In genomic region chr1:132416943-132417290, GRCm38 (mm10) we compare ENCODE assay signal across 8 mouse cellular contexts. TPM values are rescaled to one million over a fixed set of nuclear protein-coding genes. Genes with fewer than 3 reads are reported as not detected.
DNase-seq lines count a peak whose midpoint lies in the region; ATAC-seq and TF ChIP-seq lines count a peak whose summit lies in the region.

No protein-coding gene starts in this region.

- WGBS in heart, embryonic 14.5 days, result 17% methylated on average over 6 of the region's 6 CpGs
- WGBS in forebrain, postnatal 0 days, result 17% methylated on average over 6 of the region's 6 CpGs
- WGBS in liver, postnatal 0 days (ENCODE audit: insufficient replicate concordance), result 5% methylated on average over 6 of the region's 6 CpGs

- no peaks in the 10 kb centered on the region for H3K9me3 ChIP-seq in heart, embryonic 14.5 days (ENCODE audit: control insufficient read depth, low read length)
- H3K9me3 ChIP-seq in ES-E14 (ENCODE audit: control insufficient read depth, insufficient read depth, low read depth, low read length), result no peaks in the 10 kb centered on the region
- no peaks in the 10 kb centered on the region for H3K9me3 ChIP-seq in forebrain, postnatal 0 days (ENCODE audit: low read length)
- H3K9me3 ChIP-seq in liver, postnatal 0 days (ENCODE audit: low read length), result no peaks in the 10 kb centered on the region

- no peak for ATAC-seq in heart, embryonic 14.5 days (ENCODE audit: insufficient number of reproducible peaks, insufficient read depth, low FRiP score, low read depth)
- no peak for ATAC-seq in forebrain, postnatal 0 days
- no peak for ATAC-seq in liver, postnatal 0 days

- H3K4me1 ChIP-seq in heart, embryonic 14.5 days (ENCODE audit: control insufficient read depth in 2 of 2, insufficient read depth in 2 of 2, low read length in 2 of 2), result peaks cover 2 to 15% of the 10 kb centered on the region in 2 experiments
- H3K4me1 ChIP-seq in ES-E14 (ENCODE audit: control insufficient read depth in 2 of 2, insufficient read depth in 2 of 2, low read length in 2 of 2, poor library complexity in 1 of 2), result peaks cover 0 to 7% of the 10 kb centered on the region in 2 experiments; a peak in 2 of 4 replicates
- H3K4me1 ChIP-seq in forebrain, postnatal 0 days (ENCODE audit: insufficient read depth), result peaks cover 18% of the 10 kb centered on the region
- peaks cover 23% of the 10 kb centered on the region for H3K4me1 ChIP-seq in liver, postnatal 0 days (ENCODE audit: insufficient read depth)

- in situ Hi-C loops in ES-E14 (cut with MboI; ENCODE audit: low sequenced_read_pairs in 2 of 2, unreplicated experiment in 2 of 2), result no loop called here

- H3K4me3 ChIP-seq in heart, embryonic 14.5 days (ENCODE audit: control insufficient read depth in 1 of 2, insufficient read depth in 1 of 2, low read depth in 1 of 2, low read length in 2 of 2), result peak overlapping the region; percentile 57 to 90
- H3K4me3 ChIP-seq in ES-E14 (ENCODE audit: insufficient read depth in 1 of 2, low read depth in 1 of 2, low read length in 2 of 2, poor library complexity in 1 of 2, severe bottlenecking in 1 of 2), result peak overlapping the region; percentile 77
- peak overlapping the region; percentile 91 for H3K4me3 ChIP-seq in forebrain, postnatal 0 days (ENCODE audit: low read depth, low read length)
- H3K4me3 ChIP-seq in liver, postnatal 0 days (ENCODE audit: low read depth, low read length), result peak overlapping the region; percentile 86

- peak overlapping the region; percentile 77 for H3K4me2 ChIP-seq in heart, embryonic 14.5 days (ENCODE audit: low read length)
- peak overlapping the region; percentile 68 for H3K4me2 ChIP-seq in forebrain, postnatal 0 days (ENCODE audit: low read depth)
- H3K4me2 ChIP-seq in liver, postnatal 0 days (ENCODE audit: low read depth, low read length), result peak overlapping the region; percentile 76

- no peaks in the 10 kb centered on the region for H3K36me3 ChIP-seq in heart, embryonic 14.5 days (ENCODE audit: control insufficient read depth, insufficient read depth, low read length)
- no peaks in the 10 kb centered on the region for H3K36me3 ChIP-seq in ES-E14 (ENCODE audit: control insufficient read depth, insufficient read depth, low read length, poor library complexity, severe bottlenecking)
- no peaks in the 10 kb centered on the region for H3K36me3 ChIP-seq in forebrain, postnatal 0 days (ENCODE audit: insufficient read depth)
- H3K36me3 ChIP-seq in liver, postnatal 0 days (replicated peaks; ENCODE audit: insufficient read depth, low read length), result no peaks in the 10 kb centered on the region

- H3K27me3 ChIP-seq in heart, embryonic 14.5 days (ENCODE audit: control insufficient read depth, insufficient read depth, low read length), result no peaks in the 10 kb centered on the region
- H3K27me3 ChIP-seq in forebrain, postnatal 0 days (ENCODE audit: insufficient read depth, low read length), result no peaks in the 10 kb centered on the region
- H3K27me3 ChIP-seq in liver, postnatal 0 days (ENCODE audit: insufficient read depth, low read length), result no peaks in the 10 kb centered on the region

- no peak for TF ChIP-seq CTCF in forebrain, postnatal 0 days (IDR thresholded peaks at IDR 0.05; ENCODE audit: low read depth)
- no peak for TF ChIP-seq CTCF in liver, postnatal 0 days (IDR thresholded peaks at IDR 0.05; ENCODE audit: low read depth)

- intact Hi-C loops in left cerebral cortex, postnatal 10 days (cut with DNase I), result no loop called here

- DNase-seq in heart, postnatal 4 days, result no peak
- no peak for DNase-seq in ES-E14 (ENCODE audit: low read depth, low spot score)
- no peak for DNase-seq in forebrain, postnatal 0 days
- DNase-seq in liver, postnatal 0 days, result no peak
- DNase-seq in cerebellum, adult 9-10 months, result no peak
- no peak for DNase-seq in left cerebral cortex, postnatal 10 days (ENCODE audit: extremely low spot score in 1 of 2, low spot score in 2 of 2)
- DNase-seq in testis, postnatal 14 days (ENCODE audit: low spot score), result no peak

- H3K9ac ChIP-seq in heart, embryonic 14.5 days (ENCODE audit: low read length), result peak overlapping the region; percentile 76; the same call in 1 of the 2 replicates
- peak overlapping the region; percentile 77; the same call in 1 of the 2 replicates for H3K9ac ChIP-seq in ES-E14 (ENCODE audit: insufficient read depth, low read depth, low read length, poor library complexity, severe bottlenecking)
- peak overlapping the region; percentile 84 for H3K9ac ChIP-seq in forebrain, postnatal 0 days
- H3K9ac ChIP-seq in liver, postnatal 0 days (replicated peaks), result peak overlapping the region; percentile 94

- TF ChIP-seq EP300 in liver, postnatal 0 days (IDR thresholded peaks at IDR 0.05; ENCODE audit: low read depth), result no peak

- peak overlapping the region; percentile 74 to 86 for H3K27ac ChIP-seq in heart, embryonic 14.5 days (replicated peaks in 1 of 2; ENCODE audit: control insufficient read depth in 1 of 2, insufficient read depth in 1 of 2, low read depth in 2 of 2, low read length in 2 of 2)
- H3K27ac ChIP-seq in ES-E14 (ENCODE audit: insufficient read depth, low read depth, low read length, poor library complexity, severe bottlenecking), result no peak overlapping the region
- H3K27ac ChIP-seq in forebrain, postnatal 0 days (ENCODE audit: low read depth, low read length), result peak overlapping the region; percentile 90
- peak overlapping the region; percentile 94 for H3K27ac ChIP-seq in liver, postnatal 0 days (ENCODE audit: low read depth)

TF ChIP-seq in ES-E14, 5 proteins besides CTCF, POLR2A, EP300 and RAD21:
- no peak for TF ChIP-seq ZC3H11A (IDR thresholded peaks at IDR 0.05; ENCODE audit: borderline replicate concordance, low read depth, low read length)
- TF ChIP-seq ZNF384 (IDR thresholded peaks at IDR 0.05; ENCODE audit: low read depth, low read length), result no peak
- TF ChIP-seq MAFK (IDR thresholded peaks at IDR 0.05; ENCODE audit: insufficient read depth, low read depth, low read length), result no peak
- no peak for TF ChIP-seq CHD2 (IDR thresholded peaks at IDR 0.05; ENCODE audit: low read depth, low read length)
- TF ChIP-seq HCFC1 (IDR thresholded peaks at IDR 0.05; ENCODE audit: borderline replicate concordance, insufficient read depth, low read length), result no peak

RNA-seq across cellular contexts. Expression of gene Dstyk, which starts 0.4 kb away (rescaled TPM):
- polyA plus RNA-seq in heart, embryonic 14.5 days (2014; fragmentation: Nextera tagmentation; extraction: Ambion mirVana), result 11.4 and 12.2 TPM in 2 replicates
- 10 to 100 TPM; 16.9 to 17.3 TPM for total RNA-seq in heart, postnatal 4 days (2021)
- 6.5 and 8.4 TPM in 2 replicates for total RNA-seq in ES-E14 (2012; rRNA removed)
- total RNA-seq in forebrain, postnatal 0 days (2014; rRNA removed), result 18.3 and 18.9 TPM in 2 replicates
- polyA plus RNA-seq in forebrain, postnatal 0 days (2015; fragmentation: Nextera tagmentation; extraction: Ambion mirVana), result 4.8 and 6.0 TPM in 2 replicates
- polyA plus RNA-seq in liver, postnatal 0 days (2015; fragmentation: Nextera tagmentation; extraction: Ambion mirVana), result 2.3 and 2.9 TPM in 2 replicates
- 10 to 100 TPM; 27.2 to 28.4 TPM for total RNA-seq in left cerebral cortex, postnatal 10 days (2021)

RNA-seq across cellular contexts. Expression of gene Tmcc2, which starts 25.8 kb away (rescaled TPM):
- polyA plus RNA-seq in heart, embryonic 14.5 days (2014; fragmentation: Nextera tagmentation; extraction: Ambion mirVana), result 8.1 and 10.1 TPM in 2 replicates
- total RNA-seq in heart, postnatal 4 days (2021), result 10 to 100 TPM; 17.0 to 17.5 TPM
- total RNA-seq in ES-E14 (2012; rRNA removed), result 5.8 and 7.9 TPM in 2 replicates
- total RNA-seq in forebrain, postnatal 0 days (2014; rRNA removed), result 104 TPM in 2 replicates
- polyA plus RNA-seq in forebrain, postnatal 0 days (2015; fragmentation: Nextera tagmentation; extraction: Ambion mirVana), result 37.4 and 41.9 TPM in 2 replicates
- polyA plus RNA-seq in liver, postnatal 0 days (2015; fragmentation: Nextera tagmentation; extraction: Ambion mirVana), result 154 TPM in 2 replicates
- 100 to 1,000 TPM; 141 to 143 TPM for total RNA-seq in left cerebral cortex, postnatal 10 days (2021)
